Comparison of ENCODE assay signal across 8 mouse cellular contexts in genomic region chr11:63135622-63136021, GRCm38 (mm10). TPM values are rescaled to one million over a fixed set of nuclear protein-coding genes. Genes with fewer than 3 reads are reported as not detected.
DNase-seq lines count a peak whose midpoint lies in the region; ATAC-seq and TF ChIP-seq lines count a peak whose summit lies in the region.

No protein-coding gene starts in this region.

- H3K4me3 ChIP-seq in intestine, postnatal 0 days (ENCODE audit: low read depth, low read length), result no peak overlapping the region
- no peak overlapping the region for H3K4me3 ChIP-seq in midbrain, embryonic 12.5 days

- peaks cover 4% of the 10 kb centered on the region; the same call in 1 of the 2 replicates for H3K4me1 ChIP-seq in intestine, postnatal 0 days (replicated peaks; ENCODE audit: control insufficient read depth, insufficient read depth, low read length)
- H3K4me1 ChIP-seq in midbrain, embryonic 12.5 days, result peaks cover 22% of the 10 kb centered on the region

- H3K9ac ChIP-seq in intestine, postnatal 0 days (ENCODE audit: low read depth, low read length), result no peak overlapping the region
- no peak overlapping the region for H3K9ac ChIP-seq in midbrain, embryonic 12.5 days (replicated peaks)

- peak; percentile 89 for DNase-seq in adrenal gland, adult 8-10 months
- peak; percentile 94 for DNase-seq in embryo, embryonic 10.5 days (ENCODE audit: low spot score)
- peak; percentile 94 to 97 for DNase-seq in gastrocnemius, postnatal 36 days
- DNase-seq in left cerebral cortex, postnatal 36 days (ENCODE audit: low spot score in 2 of 2), result peak; percentile 92 to 94
- peak; percentile 95 for DNase-seq in skeletal muscle tissue, adult 2 months (ENCODE audit: low read depth, low spot score)

- H3K27me3 ChIP-seq in intestine, postnatal 0 days (replicated peaks; ENCODE audit: control insufficient read depth, insufficient read depth, low read length), result peaks cover 43% of the 10 kb centered on the region
- H3K27me3 ChIP-seq in midbrain, embryonic 12.5 days, result peaks cover 50% of the 10 kb centered on the region

- H3K27ac ChIP-seq in intestine, postnatal 0 days (ENCODE audit: low read depth, low read length), result 0 out of 2 replicates have a peak overlapping the region, but pooled peaks have one; percentile 3
- no peak overlapping the region for H3K27ac ChIP-seq in midbrain, embryonic 12.5 days (replicated peaks)

- 0 out of 2 replicates have a peak, but pooled peaks have one; percentile 24 for ATAC-seq in intestine, postnatal 0 days
- ATAC-seq in midbrain, embryonic 12.5 days (ENCODE audit: low FRiP score, low read depth), result peak; percentile 58; the same call in 1 of the 2 replicates
- no peak for ATAC-seq in inflammation-experienced regulatory T-cells, adult 6 months

- no peaks in the 10 kb centered on the region for H3K9me3 ChIP-seq in intestine, postnatal 0 days (ENCODE audit: control insufficient read depth)
- H3K9me3 ChIP-seq in midbrain, embryonic 12.5 days, result no peaks in the 10 kb centered on the region

- 10% methylated on average over 8 of the region's 8 CpGs for WGBS in intestine, postnatal 0 days
- WGBS in midbrain, embryonic 12.5 days, result 4% methylated on average over 8 of the region's 8 CpGs

- H3K4me2 ChIP-seq in intestine, postnatal 0 days (replicated peaks; ENCODE audit: low read depth), result no peak overlapping the region
- no peak overlapping the region for H3K4me2 ChIP-seq in midbrain, embryonic 12.5 days (replicated peaks)

- intact Hi-C loops in gastrocnemius, postnatal 36 days (cut with DNase I), result loop anchor here (1.0 to 10.0 kb wide), 2 partner anchors 214 to 381 kb away; partner anchors contain the start of gene Gm10428
- intact Hi-C loops in left cerebral cortex, postnatal 36 days (cut with DNase I), result loop anchor here (1.0 kb wide), 1 partner anchor 214 kb away; no protein-coding TSS in a partner anchor

- peak; percentile 100 for TF ChIP-seq CTCF in intestine, postnatal 0 days (IDR thresholded peaks at IDR 0.05; ENCODE audit: low read depth)

- H3K36me3 ChIP-seq in intestine, postnatal 0 days (ENCODE audit: control insufficient read depth, insufficient read depth), result 0 out of 2 replicates have a peak, but pooled peaks cover 3% of the 10 kb centered on the region
- no peaks in the 10 kb centered on the region for H3K36me3 ChIP-seq in midbrain, embryonic 12.5 days

RNA-seq across cellular contexts. Expression of gene Pmp22, which starts 6.8 kb away (rescaled TPM):
- 100 to 1,000 TPM in 3 of 4 experiments, 10 to 100 TPM in 1; 92.8 to 116 (median 109) TPM for total RNA-seq in adrenal gland, adult 8-10 months (2022)
- 10 to 100 TPM; 36.3 to 69.3 TPM for total RNA-seq in gastrocnemius, postnatal 36 days (2021)
- polyA plus RNA-seq in intestine, postnatal 0 days (2015; fragmentation: Nextera tagmentation; extraction: Ambion mirVana), result 49.1 and 54.0 TPM in 2 replicates
- total RNA-seq in left cerebral cortex, postnatal 36 days (2021), result 10 to 100 TPM; 22.4 to 28.4 TPM
- 29.8 and 41.6 TPM in 2 replicates for polyA plus RNA-seq in midbrain, embryonic 12.5 days (2016; fragmentation: Nextera tagmentation; extraction: Ambion mirVana)
- polyA plus RNA-seq in inflammation-experienced regulatory T-cells, adult 6 months (2017; shearing (Covaris generic)), result not detected
